Mouse (Mus musculus) liver, adult 2 months (tissue): ENCODE data around the gene Rplp2. TPM values are rescaled to one million over a fixed set of nuclear protein-coding genes. Genes with fewer than 3 reads are reported as not detected.

Experiments used
- DNase-seq: peaks from one replicate; pipeline ENCODE4 v3.0.0-alpha.2; 2011; ENCODE audit warnings: low read depth, low spot score; ENCODE audit errors: extremely low read depth
- H3K27ac ChIP-seq: fragments of 200-500 bp; replicated peaks from 2 replicates; pipeline ENCODE4 v1.5.1; 2012; ENCODE audit warnings: low read depth, mild to moderate bottlenecking, control low read depth, inconsistent platforms, low read length; ENCODE audit not compliant: insufficient read depth
- H3K27me3 ChIP-seq: fragments of 200-500 bp; 2 replicates; pipeline ENCODE4 v1.6.1; 2012; ENCODE audit warnings: mild to moderate bottlenecking, moderate library complexity, low read length, inconsistent platforms; ENCODE audit not compliant: control insufficient read depth, insufficient read depth
- H3K36me3 ChIP-seq: fragments of 200-500 bp; 2 replicates; pipeline ENCODE4 v1.6.1; 2012; ENCODE audit warnings: low read length, inconsistent platforms; ENCODE audit not compliant: control insufficient read depth, insufficient read depth
- H3K4me1 ChIP-seq: fragments of 200-500 bp; 2 replicates; pipeline ENCODE4 v1.6.1; 2011; ENCODE audit warnings: low read length; ENCODE audit not compliant: control insufficient read depth, insufficient read depth
- H3K4me3 ChIP-seq: fragments of 200-500 bp; 2 replicates; pipeline ENCODE4 v1.5.1; 2011; ENCODE audit warnings: low read depth, mild to moderate bottlenecking, control low read depth, low read length, moderate library complexity; ENCODE audit not compliant: insufficient read depth
- H3K79me2 ChIP-seq: fragments of 200-500 bp; 2 replicates; pipeline ENCODE4 v1.6.1; 2012; ENCODE audit warnings: inconsistent platforms, mild to moderate bottlenecking, low read length, moderate library complexity; ENCODE audit not compliant: control insufficient read depth, insufficient read depth
- H3K9ac ChIP-seq: fragments of 200-500 bp; 2 replicates; pipeline ENCODE4 v1.6.1; 2012; ENCODE audit warnings: low read depth, mild to moderate bottlenecking, control low read depth, inconsistent platforms, low read length
- CTCF ChIP-seq: fragments of 200-500 bp; IDR thresholded peaks from 2 replicates; pipeline ENCODE4 v1.5.1; 2011; ENCODE audit warnings: low read depth, low read length, control low read depth
- POLR2A ChIP-seq: fragments of 200-500 bp; IDR thresholded peaks from 2 replicates; pipeline ENCODE4 v1.6.1; 2011; ENCODE audit warnings: low read length, control low read depth; ENCODE audit not compliant: insufficient read depth; ENCODE audit errors: extremely low read depth
- WGBS: fragments of 180-500 bp; shearing (Covaris S2); methylation state at CpG from one replicate; pipeline ENCODE4 v1.1.7; 2018; 5-methylcytosine and 5-hydroxymethylcytosine counted together
- polyA plus RNA-seq: library from polyadenylated mRNA; depleted of rRNA; stranded (reverse); fragments of >200 nt; gene quantifications from 2 replicates; pipeline ENCODE4 v1.2.3, GENCODE M21; 2012
- total RNA-seq: library from RNA; depleted of rRNA; stranded (reverse); fragments of >200 nt; gene quantifications from 2 replicates; pipeline ENCODE4 v1.2.3, GENCODE M21; 2014

Rplp2 gene
- total and polyA plus RNA-seq, 2 experiments, result 255 to 286 TPM

DNA sequence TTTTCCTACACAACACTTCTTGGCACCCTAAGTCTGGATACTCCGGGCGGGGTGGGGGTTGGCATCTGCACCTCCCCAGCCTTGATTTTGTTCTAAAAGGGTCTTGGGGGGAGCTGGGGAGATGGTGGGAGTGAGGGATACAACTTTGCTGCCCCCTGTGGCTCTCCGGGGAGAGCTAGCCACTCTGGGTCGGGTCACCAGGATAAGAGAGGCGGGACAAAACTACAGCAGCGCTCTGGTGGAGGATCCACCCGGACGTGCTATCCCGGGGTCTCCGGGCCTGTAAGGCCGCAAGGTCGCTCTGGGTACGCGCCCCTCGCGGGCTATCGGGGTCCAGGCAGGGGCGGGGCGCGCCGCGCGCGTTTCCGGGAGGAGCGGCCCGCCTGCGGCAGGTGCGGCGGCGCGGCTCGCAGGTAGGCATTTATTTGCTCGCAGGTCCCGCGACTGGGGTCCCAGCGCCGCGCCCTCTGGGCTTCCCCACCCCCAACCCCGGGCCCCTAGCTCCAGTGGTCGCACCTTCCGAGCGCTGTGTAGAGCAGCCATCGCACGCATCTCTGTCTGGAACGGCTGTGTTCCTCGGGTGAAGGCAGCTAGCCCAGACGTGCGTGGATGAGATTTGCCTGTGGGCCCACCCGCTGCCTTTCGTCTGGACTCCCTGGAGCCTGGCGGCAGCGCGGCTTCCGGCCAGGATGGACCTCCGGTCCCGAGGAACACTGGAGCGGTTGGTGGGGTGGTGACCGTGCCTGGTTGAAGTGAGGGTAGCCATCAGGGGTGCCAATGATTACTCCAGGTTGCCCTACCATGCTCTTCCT is 14.6 kb downstream of the Rplp2 start:
- Histone ChIP-seq H3K36me3 (peaks cover 19% of the 10 kb centered on the region; the same call in 1 of the 2 replicates), H3K27me3 (no peaks in the 10 kb centered on the region)

DNA sequence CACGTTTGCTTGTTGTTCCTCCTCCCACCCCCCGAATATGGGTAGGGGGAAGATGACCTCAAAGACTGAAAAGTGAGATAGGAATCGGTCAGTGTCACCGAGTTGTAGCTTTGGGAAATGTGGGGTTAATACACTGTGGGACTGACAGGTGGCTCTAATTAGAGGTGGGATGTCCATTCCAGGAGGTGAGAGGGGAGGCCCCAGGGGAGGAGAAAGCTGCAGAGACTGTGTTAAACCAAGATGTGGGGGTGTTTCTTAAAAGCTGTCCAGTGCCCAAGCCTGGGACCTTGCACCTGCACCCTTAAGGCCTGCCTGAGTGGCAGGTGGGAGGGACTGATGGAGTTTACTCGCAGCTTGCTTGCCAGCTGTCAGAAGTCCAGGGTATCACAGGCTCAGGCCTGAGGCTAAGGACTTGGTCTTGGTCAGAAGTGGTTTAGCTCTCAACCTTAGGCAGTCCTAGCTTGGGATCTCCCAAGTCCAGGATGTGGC is 15.2 kb downstream of the Rplp2 start:
- Histone ChIP-seq H3K36me3 (peaks cover 17% of the 10 kb centered on the region; the same call in 1 of the 2 replicates), H3K9ac (peak overlapping the region; percentile 70), H3K27me3 (no peaks in the 10 kb centered on the region), H3K4me3 (peak overlapping the region; percentile 68), H3K4me1 (peaks cover 13% of the 10 kb centered on the region), H3K27ac (peak overlapping the region; percentile 45), H3K79me2 (peaks cover 1% of the 10 kb centered on the region; the same call in 1 of the 2 replicates)
- TF ChIP-seq POLR2A, result no peak
- no peak for TF ChIP-seq CTCF
- peak; percentile 76 for DNase-seq
- 13% methylated on average over 5 of the region's 5 CpGs for WGBS

More for the DNA sequence above, 14.6 kb downstream of the Rplp2 start:
- peak overlapping the region; percentile 52 for H3K27ac ChIP-seq
- peaks cover 20% of the 10 kb centered on the region; the same call in 1 of the 2 replicates for H3K4me1 ChIP-seq
- H3K4me3 ChIP-seq, result peak overlapping the region; percentile 68
- DNase-seq, result no peak
- WGBS, result 5% methylated on average over 59 of the region's 59 CpGs
- H3K9ac ChIP-seq, result peak overlapping the region; percentile 70
- TF ChIP-seq POLR2A, result no peak
- TF ChIP-seq CTCF, result peak; percentile 27; the same call in 1 of the 2 replicates
- H3K79me2 ChIP-seq, result peaks cover 5% of the 10 kb centered on the region; the same call in 1 of the 2 replicates

GRCm38 (mm10) chr7:141463824-141464602 is 16.8 kb downstream of the Rplp2 start:
- H3K9ac ChIP-seq, result peak overlapping the region; percentile 39
- no peak for DNase-seq
- WGBS, result 65% methylated on average over 12 of the region's 12 CpGs
- H3K27ac ChIP-seq, result peak overlapping the region; percentile 38
- H3K4me1 ChIP-seq, result peaks cover 14% of the 10 kb centered on the region
- peak overlapping the region; percentile 48 for H3K4me3 ChIP-seq
- no peaks in the 10 kb centered on the region for H3K79me2 ChIP-seq
- TF ChIP-seq POLR2A (no peak), CTCF (no peak)
- peaks cover 4% of the 10 kb centered on the region; the same call in 1 of the 2 replicates for H3K36me3 ChIP-seq
- no peaks in the 10 kb centered on the region for H3K27me3 ChIP-seq

GRCm38 (mm10) chr7:141464603-141465201 is 17.5 kb downstream of the Rplp2 start:
- Histone ChIP-seq H3K9ac (peak overlapping the region; percentile 39), H3K36me3 (peaks cover 2% of the 10 kb centered on the region; the same call in 1 of the 2 replicates), H3K79me2 (no peaks in the 10 kb centered on the region), H3K27ac (peak overlapping the region; percentile 38), H3K4me1 (peaks cover 18% of the 10 kb centered on the region), H3K4me3 (peak overlapping the region; percentile 48), H3K27me3 (no peaks in the 10 kb centered on the region)
- DNase-seq, result no peak
- no peak for TF ChIP-seq CTCF
- no peak for TF ChIP-seq POLR2A
- WGBS, result 30% methylated on average over 38 of the region's 38 CpGs

DNA sequence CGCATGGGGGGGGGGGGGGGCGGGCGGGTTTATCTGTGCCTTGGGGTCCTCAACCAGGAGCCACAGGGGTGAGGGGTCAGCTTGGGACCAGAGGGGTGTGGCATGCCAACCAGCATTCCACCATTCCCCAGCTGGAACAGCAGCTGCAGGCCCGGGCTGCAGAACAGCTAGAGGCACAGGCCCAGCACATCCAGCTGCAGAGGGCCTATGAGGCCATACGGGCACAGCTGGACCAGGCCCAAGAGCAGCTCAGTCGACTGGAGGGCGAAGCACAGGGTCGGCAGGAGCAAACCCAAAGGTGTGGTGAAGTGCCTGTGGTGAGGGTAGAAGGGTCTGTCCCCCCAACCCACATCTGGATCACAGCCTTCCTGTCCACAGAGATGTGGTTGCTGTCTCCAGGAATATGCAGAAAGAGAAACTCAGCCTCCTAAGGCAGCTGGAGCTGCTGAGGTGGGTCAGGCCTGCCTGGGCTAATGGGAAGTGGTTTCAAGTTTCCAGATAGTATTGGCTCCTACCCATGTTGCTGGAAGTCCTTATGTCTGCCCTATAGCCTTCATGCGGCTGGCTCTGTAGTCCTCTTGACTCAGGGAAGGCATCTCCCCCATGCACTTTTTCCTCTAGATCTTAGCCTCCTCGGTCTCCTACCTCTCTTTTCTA is 18.3 kb downstream of the Rplp2 start:
- no peak for TF ChIP-seq CTCF
- TF ChIP-seq POLR2A, result no peak
- 57% methylated on average over 10 of the region's 10 CpGs for WGBS
- H3K36me3 ChIP-seq, result peaks cover under 1% of the 10 kb centered on the region; the same call in 1 of the 2 replicates
- H3K79me2 ChIP-seq, result 0 out of 2 replicates have a peak, but pooled peaks cover 6% of the 10 kb centered on the region
- peaks cover 18% of the 10 kb centered on the region for H3K4me1 ChIP-seq
- H3K27ac ChIP-seq, result no peak overlapping the region
- H3K27me3 ChIP-seq, result no peaks in the 10 kb centered on the region
- H3K9ac ChIP-seq, result peak overlapping the region; percentile 13; the same call in 1 of the 2 replicates
- H3K4me3 ChIP-seq, result no peak overlapping the region
- DNase-seq, result no peak
